Mouse (Mus musculus) brain, embryonic 14.5 days (tissue): ENCODE data around the gene Tax1bp1.

Experiments
- CTCF ChIP-seq: fragments of 200-500 bp; IDR thresholded peaks from 2 replicates; pipeline ENCODE4 v1.5.1; 2012; ENCODE audit warnings: inconsistent platforms, mild to moderate bottlenecking, moderate library complexity, borderline replicate concordance; ENCODE audit not compliant: insufficient read depth, insufficient read length; ENCODE audit errors: extremely low read depth
- POLR2A ChIP-seq: fragments of 200-500 bp; IDR thresholded peaks from 2 replicates; pipeline ENCODE4 v1.6.1; 2012; ENCODE audit warnings: mild to moderate bottlenecking, inconsistent platforms, borderline replicate concordance; ENCODE audit not compliant: poor library complexity, insufficient read depth, insufficient read length, severe bottlenecking; ENCODE audit errors: extremely low read depth

DNA sequence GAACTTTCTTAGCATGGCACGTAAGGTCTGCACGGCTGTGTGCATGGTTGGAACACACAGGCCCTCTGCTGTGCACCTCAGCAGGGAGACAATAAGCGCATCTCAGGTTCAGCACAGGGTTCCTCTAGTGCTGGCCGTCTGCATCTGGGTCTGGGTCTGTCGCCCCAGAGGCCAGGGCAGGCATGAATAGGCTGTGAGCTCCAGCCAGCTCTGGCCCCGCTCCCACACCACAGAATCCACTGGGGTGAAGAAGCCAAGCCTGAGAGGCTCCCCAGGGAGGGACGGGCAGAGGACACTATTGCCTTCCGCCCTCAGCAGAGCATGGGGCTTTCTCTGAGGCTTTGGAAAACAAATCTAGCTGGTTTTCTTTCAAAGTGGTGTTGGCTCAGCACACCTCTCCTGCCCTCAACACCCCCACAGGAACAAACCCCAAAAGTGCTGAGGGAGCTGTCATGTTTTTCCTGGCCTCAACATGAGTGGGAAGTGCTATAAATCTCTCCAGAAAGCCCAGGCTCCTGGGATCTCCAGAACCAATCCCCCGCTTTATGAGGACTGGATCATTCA lies 82.6 kb downstream of the Tax1bp1 start:
- TF ChIP-seq POLR2A = no peak
- no peak for TF ChIP-seq CTCF
